Mouse (Mus musculus): ENCODE measurements around the gene Snx11. TPM values are rescaled to one million over a fixed set of nuclear protein-coding genes. Genes with fewer than 3 reads are reported as not detected.
A peak's percentile ranks its signal among the peaks of the same experiment; 100 is the strongest.

Gene Snx11
- total and polyA plus RNA-seq, 3 experiments: 9.9 to 19.9 (median 18.9) TPM

DNA sequence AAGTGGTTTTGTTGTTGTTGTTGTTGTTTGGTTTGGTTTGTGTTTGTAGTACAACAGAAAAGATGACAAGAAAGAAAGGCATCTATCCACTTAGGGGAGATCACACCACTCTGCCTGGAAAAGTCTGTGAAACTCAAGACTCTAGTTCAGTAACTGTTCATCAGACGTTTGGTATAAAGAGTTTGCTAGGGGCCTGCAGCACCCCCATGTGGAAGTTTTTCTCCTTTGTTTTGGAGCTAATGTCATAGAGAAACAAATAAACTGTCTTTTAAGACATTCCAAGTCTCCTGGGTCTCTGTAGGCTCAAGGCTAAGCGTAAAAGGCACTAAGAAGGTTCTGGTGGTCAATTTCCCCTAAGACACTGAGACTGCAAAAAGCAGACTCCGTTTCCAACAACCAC lies 1.3 kb downstream of the Snx11 start:
- H3K4me1 ChIP-seq (ENCODE audit: insufficient read depth, low read depth, low read length): peaks cover 17% of the 10 kb centered on the region
- H3K4me3 ChIP-seq (ENCODE audit: low read depth, low read length): peak overlapping the region; percentile 89; the same call in 1 of the 2 replicates
- TF ChIP-seq TAL1 (conservative IDR thresholded peaks at IDR 0.05; ENCODE audit: low read depth, low read length) (no peak), GATA2 (IDR thresholded peaks at IDR 0.05; ENCODE audit: borderline replicate concordance, low read depth, low read length) (no peak), CTCF (IDR thresholded peaks at IDR 0.05; ENCODE audit: low read depth, low read length) (no peak), GATA1 (IDR thresholded peaks at IDR 0.05; ENCODE audit: borderline replicate concordance, low read length) (no peak), POLR2AphosphoS5 (IDR thresholded peaks at IDR 0.05; ENCODE audit: insufficient replicate concordance, low read depth, low read length) (no peak)
- no peaks in the 10 kb centered on the region for H3K9me3 ChIP-seq (replicated peaks)
- ATAC-seq (ENCODE audit: extremely low read depth, insufficient number of reproducible peaks, low FRiP score, poor library complexity, severe bottlenecking) (no peak), DNase-seq (ENCODE audit: low spot score) (no peak)
- H3K36me3 ChIP-seq (replicated peaks): peaks cover 46% of the 10 kb centered on the region
- H3K27me3 ChIP-seq (ENCODE audit: insufficient read depth, low read length): no peaks in the 10 kb centered on the region

GRCm38 (mm10) chr11:96775665-96776064 lies 1.7 kb downstream of the Snx11 start:
- no peak for DNase-seq (ENCODE audit: low spot score)
- Histone ChIP-seq H3K4me1 (ENCODE audit: insufficient read depth, low read depth, low read length) (peaks cover 17% of the 10 kb centered on the region), H3K9me3 (replicated peaks) (no peaks in the 10 kb centered on the region), H3K36me3 (replicated peaks) (peaks cover 50% of the 10 kb centered on the region), H3K4me3 (ENCODE audit: low read depth, low read length) (no peak overlapping the region), H3K27me3 (ENCODE audit: insufficient read depth, low read length) (no peaks in the 10 kb centered on the region)
- ATAC-seq (ENCODE audit: extremely low read depth, insufficient number of reproducible peaks, low FRiP score, poor library complexity, severe bottlenecking): no peak
- no peak for TF ChIP-seq TAL1 (conservative IDR thresholded peaks at IDR 0.05; ENCODE audit: low read depth, low read length)
- TF ChIP-seq CTCF (IDR thresholded peaks at IDR 0.05; ENCODE audit: low read depth, low read length): no peak
- TF ChIP-seq GATA2 (IDR thresholded peaks at IDR 0.05; ENCODE audit: borderline replicate concordance, low read depth, low read length): no peak
- no peak for TF ChIP-seq GATA1 (IDR thresholded peaks at IDR 0.05; ENCODE audit: borderline replicate concordance, low read length)
- no peak for TF ChIP-seq POLR2AphosphoS5 (IDR thresholded peaks at IDR 0.05; ENCODE audit: insufficient replicate concordance, low read depth, low read length)

- no peaks in the 10 kb centered on the region for H3K9me3 ChIP-seq (replicated peaks)
- DNase-seq (ENCODE audit: low spot score) (no peak), ATAC-seq (ENCODE audit: extremely low read depth, insufficient number of reproducible peaks, low FRiP score, poor library complexity, severe bottlenecking) (no peak)
- H3K4me1 ChIP-seq (ENCODE audit: insufficient read depth, low read depth, low read length): peaks cover 17% of the 10 kb centered on the region
- no peaks in the 10 kb centered on the region for H3K27me3 ChIP-seq (ENCODE audit: insufficient read depth, low read length)
- no peak for TF ChIP-seq GATA2 (IDR thresholded peaks at IDR 0.05; ENCODE audit: borderline replicate concordance, low read depth, low read length)
- no peak for TF ChIP-seq POLR2AphosphoS5 (IDR thresholded peaks at IDR 0.05; ENCODE audit: insufficient replicate concordance, low read depth, low read length)
- TF ChIP-seq CTCF (IDR thresholded peaks at IDR 0.05; ENCODE audit: low read depth, low read length): no peak
- no peak for TF ChIP-seq TAL1 (conservative IDR thresholded peaks at IDR 0.05; ENCODE audit: low read depth, low read length)
- TF ChIP-seq GATA1 (IDR thresholded peaks at IDR 0.05; ENCODE audit: borderline replicate concordance, low read length): no peak
- no peak overlapping the region for H3K4me3 ChIP-seq (ENCODE audit: low read depth, low read length)
- H3K36me3 ChIP-seq (replicated peaks): peaks cover 56% of the 10 kb centered on the region
These were observed 2.3 kb downstream of the Snx11 start for GRCm38 (mm10) chr11:96775063-96775462.

DNA sequence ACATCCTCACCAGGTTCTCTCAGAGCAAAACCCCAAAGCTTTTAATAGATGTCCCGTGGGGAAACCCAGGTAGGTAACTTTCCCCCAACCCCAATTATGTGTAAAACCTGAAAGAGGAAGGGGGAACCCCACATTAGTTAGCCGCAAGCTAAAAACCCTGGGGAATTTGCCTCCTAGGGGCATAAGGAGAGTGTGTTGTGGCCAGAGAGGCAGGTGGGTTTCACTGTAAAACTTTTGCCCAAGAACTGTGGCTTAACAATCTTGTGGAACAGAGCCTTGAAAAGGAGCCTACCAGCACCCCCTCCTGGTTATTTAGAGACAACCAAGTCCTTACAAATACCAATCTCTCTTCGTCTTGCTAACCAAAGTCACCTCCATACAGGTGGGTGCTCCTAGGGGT lies 2.8 kb downstream of the Snx11 start:
- no peaks in the 10 kb centered on the region for H3K9me3 ChIP-seq (replicated peaks)
- ATAC-seq (ENCODE audit: extremely low read depth, insufficient number of reproducible peaks, low FRiP score, poor library complexity, severe bottlenecking): no peak
- no peaks in the 10 kb centered on the region for H3K27me3 ChIP-seq (ENCODE audit: insufficient read depth, low read length)
- TF ChIP-seq CTCF (IDR thresholded peaks at IDR 0.05; ENCODE audit: low read depth, low read length) (no peak), POLR2AphosphoS5 (IDR thresholded peaks at IDR 0.05; ENCODE audit: insufficient replicate concordance, low read depth, low read length) (no peak), TAL1 (conservative IDR thresholded peaks at IDR 0.05; ENCODE audit: low read depth, low read length) (no peak), GATA1 (IDR thresholded peaks at IDR 0.05; ENCODE audit: borderline replicate concordance, low read length) (no peak), GATA2 (IDR thresholded peaks at IDR 0.05; ENCODE audit: borderline replicate concordance, low read depth, low read length) (no peak)
- peaks cover 61% of the 10 kb centered on the region for H3K36me3 ChIP-seq (replicated peaks)
- DNase-seq (ENCODE audit: low spot score): no peak
- H3K4me3 ChIP-seq (ENCODE audit: low read depth, low read length): no peak overlapping the region
- peaks cover 17% of the 10 kb centered on the region for H3K4me1 ChIP-seq (ENCODE audit: insufficient read depth, low read depth, low read length)

DNA sequence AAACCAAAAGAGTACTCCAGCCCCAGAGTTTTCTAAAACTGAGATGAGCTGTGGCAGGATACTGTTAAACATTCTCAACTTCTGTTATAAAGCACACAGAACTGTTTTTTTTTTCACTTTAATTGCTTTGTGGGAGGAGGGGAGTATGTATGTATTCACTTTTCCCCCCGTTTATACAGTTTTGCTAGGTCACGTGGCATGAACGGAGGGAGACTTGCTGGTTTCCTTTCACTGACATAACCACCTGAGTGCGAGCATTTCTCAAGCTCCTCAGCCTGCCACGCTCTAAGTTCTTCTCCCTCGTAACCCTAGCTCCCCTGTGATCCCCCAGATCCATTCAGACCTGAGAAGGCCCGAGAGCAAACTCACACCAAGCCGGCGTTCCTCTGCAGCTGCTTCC lies 4.9 kb downstream of the Snx11 start:
- TF ChIP-seq GATA1 (IDR thresholded peaks at IDR 0.05; ENCODE audit: borderline replicate concordance, low read length) (no peak), POLR2AphosphoS5 (IDR thresholded peaks at IDR 0.05; ENCODE audit: insufficient replicate concordance, low read depth, low read length) (no peak), GATA2 (IDR thresholded peaks at IDR 0.05; ENCODE audit: borderline replicate concordance, low read depth, low read length) (no peak), TAL1 (conservative IDR thresholded peaks at IDR 0.05; ENCODE audit: low read depth, low read length) (no peak), CTCF (IDR thresholded peaks at IDR 0.05; ENCODE audit: low read depth, low read length) (no peak)
- H3K9me3 ChIP-seq (replicated peaks): no peaks in the 10 kb centered on the region
- ATAC-seq (ENCODE audit: extremely low read depth, insufficient number of reproducible peaks, low FRiP score, poor library complexity, severe bottlenecking) (no peak), DNase-seq (ENCODE audit: low spot score) (no peak)
- no peaks in the 10 kb centered on the region for H3K27me3 ChIP-seq (ENCODE audit: insufficient read depth, low read length)
- H3K36me3 ChIP-seq (replicated peaks): peaks cover 82% of the 10 kb centered on the region
- H3K4me1 ChIP-seq (ENCODE audit: insufficient read depth, low read depth, low read length): peaks cover 15% of the 10 kb centered on the region
- no peak overlapping the region for H3K4me3 ChIP-seq (ENCODE audit: low read depth, low read length)

DNA sequence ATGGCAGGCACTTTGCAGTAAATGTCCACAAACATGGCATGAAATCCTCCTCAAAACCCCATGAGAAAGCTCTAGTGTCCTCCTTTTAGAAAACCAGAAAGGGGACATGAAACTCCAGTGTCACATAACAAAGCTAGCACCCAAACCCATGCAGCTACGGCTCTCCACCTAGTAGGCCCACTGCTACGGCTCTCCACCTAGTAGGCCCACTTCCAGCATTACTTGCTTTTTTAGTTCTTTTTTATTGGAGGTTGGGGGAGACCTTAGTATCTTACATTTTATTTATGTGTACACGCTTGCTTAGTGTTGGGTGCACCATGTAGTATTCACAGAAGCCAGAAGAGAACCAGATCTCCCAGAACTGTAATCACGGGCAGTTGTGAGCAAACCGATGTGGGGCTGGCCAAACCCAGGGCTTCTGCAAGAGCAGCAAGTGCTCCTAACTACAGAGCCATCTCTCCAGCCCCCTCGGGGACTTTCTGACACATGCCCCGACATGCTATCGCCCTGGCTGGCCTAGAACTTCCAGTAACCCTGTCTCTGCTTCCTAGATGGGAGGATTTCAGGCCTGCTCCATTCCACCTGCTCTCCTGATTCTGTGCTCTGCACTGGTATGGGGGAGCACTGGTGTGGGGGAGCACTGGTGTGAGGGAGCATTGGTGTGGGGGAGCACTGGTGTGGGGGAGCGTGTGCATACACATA lies 5.9 kb downstream of the Snx11 start:
- TF ChIP-seq TAL1 (conservative IDR thresholded peaks at IDR 0.05; ENCODE audit: low read depth, low read length) (no peak), GATA2 (IDR thresholded peaks at IDR 0.05; ENCODE audit: borderline replicate concordance, low read depth, low read length) (no peak), GATA1 (IDR thresholded peaks at IDR 0.05; ENCODE audit: borderline replicate concordance, low read length) (no peak), CTCF (IDR thresholded peaks at IDR 0.05; ENCODE audit: low read depth, low read length) (no peak)
- no peak overlapping the region for H3K4me3 ChIP-seq (ENCODE audit: low read depth, low read length)
- no peaks in the 10 kb centered on the region for H3K9me3 ChIP-seq (replicated peaks)
- H3K36me3 ChIP-seq (replicated peaks): peaks cover 91% of the 10 kb centered on the region
- H3K27me3 ChIP-seq (ENCODE audit: insufficient read depth, low read length): no peaks in the 10 kb centered on the region
- no peak for ATAC-seq (ENCODE audit: extremely low read depth, insufficient number of reproducible peaks, low FRiP score, poor library complexity, severe bottlenecking)
- peaks cover 8% of the 10 kb centered on the region for H3K4me1 ChIP-seq (ENCODE audit: insufficient read depth, low read depth, low read length)
- no peak for DNase-seq (ENCODE audit: low spot score)

Measured in G1E (cell line).